Mouse (Mus musculus): ENCODE results near the gene Abtb2.

DNA sequence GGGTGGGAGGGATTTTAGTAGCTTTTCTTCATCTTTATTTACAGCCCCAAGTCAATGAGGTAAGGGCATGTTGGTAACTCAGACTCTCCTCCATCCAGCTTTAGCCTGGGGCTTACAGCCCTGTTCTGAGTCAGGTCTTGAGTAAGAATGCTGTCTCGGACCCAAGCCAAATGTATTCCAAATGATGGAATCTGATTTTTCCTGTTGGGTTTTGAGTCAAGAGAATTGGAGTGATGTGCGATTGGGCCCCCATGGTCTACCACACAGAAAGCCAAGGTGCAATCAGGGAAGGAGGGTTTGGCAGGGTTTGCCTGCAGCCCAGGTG is 66.8 kb downstream of the Abtb2 start:
- no peak for TF ChIP-seq CTCF (IDR thresholded peaks at IDR 0.05; ENCODE audit: low read depth, low read length)
- TF ChIP-seq POLR2A (IDR thresholded peaks at IDR 0.05; ENCODE audit: insufficient read depth, low read length): no peak
- TF ChIP-seq EP300 (IDR thresholded peaks at IDR 0.05; ENCODE audit: insufficient read depth, low read depth, low read length): no peak
